Mouse (Mus musculus) adrenal gland, postnatal 36 days (tissue): ENCODE measurements around the gene Itfg1. TPM values are rescaled to one million over a fixed set of nuclear protein-coding genes. Genes with fewer than 3 reads are reported as not detected.
"Not testable (repeated sequence)": the region's sequence is repeated elsewhere in the genome, so short reads cannot be mapped to it uniquely, and the experiment has no call there.

Source experiments
- DNase-seq, 2 experiments: peaks; one replicate each; pipeline ENCODE4 v3.0.0; 2021; ENCODE audit warnings: mixed read lengths in 1 of 2
- long read RNA-seq, 2 experiments: library from polyadenylated mRNA; stranded (forward); transcript quantifications; one replicate each; pipeline ENCODE4 v2.0.0; 2021; ENCODE audit warnings: borderline sequencing depth in 2 of 2
- total RNA-seq, 2 experiments: library from RNA; stranded (reverse); gene quantifications; 2 replicates each; pipeline ENCODE4 v1.2.3; 2021

The Itfg1 gene
- total RNA-seq, result 10 to 100 TPM; 68.0 to 71.6 TPM
- long read RNA-seq, experiment 1, transcript Itfg1-201 (18 exons, 3,306 nt), result major isoform, 93 of 107 reads
- long read RNA-seq, experiment 1, partial matches to known transcripts, result 7 of 107 reads
- long read RNA-seq, experiment 1, other reads (novel, unspliced or antisense), result 7 of 107 reads
- long read RNA-seq, experiment 2, transcript Itfg1-201 (18 exons, 3,306 nt), result major isoform, 26 of 28 reads
- long read RNA-seq, experiment 2, partial matches to known transcripts, result 1 of 28 reads
- long read RNA-seq, experiment 2, other reads (novel, unspliced or antisense), result 1 of 28 reads

DNA sequence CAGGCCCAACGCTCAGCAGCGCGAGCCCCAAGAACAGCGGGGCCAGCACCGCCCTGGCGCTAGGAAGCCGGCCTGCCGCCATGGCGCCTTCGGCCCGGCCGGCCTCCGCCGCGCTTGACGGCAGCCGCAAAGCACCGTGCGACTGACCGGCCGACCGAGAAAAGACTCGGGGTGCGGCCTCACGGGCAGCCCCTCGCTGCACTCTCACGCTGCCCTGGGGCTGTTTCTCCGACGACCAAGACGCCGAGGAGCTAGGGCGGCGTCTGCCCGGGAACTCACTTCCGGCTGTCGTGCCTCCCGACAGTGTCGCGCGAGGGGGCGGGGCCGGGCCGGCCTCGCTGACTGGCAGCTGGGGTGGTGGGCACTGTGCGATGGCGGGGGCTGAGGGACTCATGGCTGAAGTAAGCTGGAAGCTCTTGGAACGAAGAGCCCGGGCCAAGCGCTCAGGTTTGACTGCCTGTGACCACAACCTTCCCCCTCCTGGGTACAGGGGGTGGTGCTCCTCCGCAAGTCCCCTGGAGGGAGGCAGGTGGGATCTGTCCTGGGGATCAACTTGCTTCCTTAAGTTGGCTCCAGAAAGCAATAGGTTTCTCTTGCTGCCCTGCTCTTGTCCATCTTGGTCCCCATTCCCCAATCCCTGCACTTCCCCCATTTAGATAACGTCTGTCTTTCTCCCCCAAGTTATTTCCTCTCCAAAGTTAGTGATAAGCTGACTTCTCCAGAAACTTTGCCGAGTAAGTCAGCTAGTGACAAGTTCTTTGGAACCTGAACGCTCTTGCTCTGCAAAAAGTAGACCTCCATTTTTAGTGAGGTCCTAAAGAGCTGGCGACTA, at the start of gene Itfg1, which contains the start of gene Phkb:
TSS of gene Itfg1 (minus strand) at position 265 of the 832 bp plus-strand sequence.
TSS of gene Phkb (plus strand) at position 303 of the 832 bp plus-strand sequence.
- DNase-seq, result peak; percentile 92 to 97

DNA sequence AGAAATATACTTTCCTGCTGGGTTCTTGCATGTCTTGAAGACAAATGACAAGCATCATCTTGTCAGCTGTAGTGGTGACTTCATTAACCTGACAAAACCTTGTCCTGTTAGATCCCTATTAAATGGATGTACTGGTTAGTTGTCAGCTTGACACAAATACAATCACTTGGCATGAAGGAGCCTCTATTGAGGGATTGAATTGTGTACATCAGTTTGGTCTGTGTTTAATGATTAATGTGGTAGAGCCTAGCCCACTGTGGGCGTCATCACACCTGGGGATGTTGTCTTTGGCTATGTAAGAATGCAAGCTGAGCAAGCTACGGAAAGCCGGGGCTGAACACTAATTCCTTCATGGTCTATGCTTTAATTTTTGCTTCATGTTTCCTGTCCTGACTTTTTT, 44.1 kb upstream of the Itfg1 start:
- no peak for DNase-seq

DNA sequence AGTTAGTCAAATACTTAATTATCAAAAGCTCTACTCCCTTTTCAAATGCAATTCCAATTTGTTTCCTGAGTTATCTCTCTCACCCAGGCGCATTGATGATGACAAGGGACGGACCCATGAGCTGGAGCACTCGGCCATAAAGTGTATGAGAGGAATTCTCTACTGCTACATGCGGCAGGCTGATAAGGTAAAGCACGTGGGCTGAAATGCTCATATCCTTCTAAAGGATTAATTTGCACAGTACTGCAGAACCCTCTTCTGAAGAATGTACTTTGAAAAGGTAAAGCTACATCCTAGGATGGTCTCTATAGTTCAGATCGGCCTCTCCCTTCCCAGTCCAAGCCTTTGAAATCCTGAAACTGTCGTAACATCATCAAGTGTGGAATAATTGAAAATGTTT, 38.9 kb upstream of the Itfg1 start:
- DNase-seq, result no peak

- DNase-seq, result no peak
Observed at GRCm38 (mm10) chr8:85877976-85878375, 37.3 kb upstream of the Itfg1 start.

GRCm38 (mm10) chr8:85871660-85872059, 30.9 kb upstream of the Itfg1 start:
- DNase-seq, result no peak

- DNase-seq, result no peak
Observed at GRCm38 (mm10) chr8:85862381-85862780, 21.7 kb upstream of the Itfg1 start.

DNA sequence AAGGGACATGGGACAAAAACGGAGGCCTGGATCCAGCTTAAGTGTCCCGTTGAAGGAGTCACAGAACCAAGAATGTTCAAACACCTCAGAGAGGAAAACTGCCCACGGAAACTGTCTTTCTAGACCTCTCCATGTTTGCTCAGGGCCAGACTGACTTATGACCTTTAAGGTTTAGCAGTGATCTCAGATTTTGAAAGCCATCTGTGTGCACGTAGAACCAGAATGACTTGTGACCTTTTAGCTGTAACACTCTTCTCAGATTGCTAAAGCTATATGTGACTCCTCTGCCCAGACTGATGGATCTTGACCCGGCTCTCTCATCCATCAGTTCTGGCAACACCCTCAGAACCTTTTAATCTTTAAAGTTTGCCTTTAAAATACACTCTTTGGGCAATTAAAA, 19.9 kb upstream of the Itfg1 start:
- DNase-seq, result no peak

GRCm38 (mm10) chr8:85857227-85857896, 16.6 kb upstream of the Itfg1 start:
- DNase-seq, result not testable (repeated sequence)

DNA sequence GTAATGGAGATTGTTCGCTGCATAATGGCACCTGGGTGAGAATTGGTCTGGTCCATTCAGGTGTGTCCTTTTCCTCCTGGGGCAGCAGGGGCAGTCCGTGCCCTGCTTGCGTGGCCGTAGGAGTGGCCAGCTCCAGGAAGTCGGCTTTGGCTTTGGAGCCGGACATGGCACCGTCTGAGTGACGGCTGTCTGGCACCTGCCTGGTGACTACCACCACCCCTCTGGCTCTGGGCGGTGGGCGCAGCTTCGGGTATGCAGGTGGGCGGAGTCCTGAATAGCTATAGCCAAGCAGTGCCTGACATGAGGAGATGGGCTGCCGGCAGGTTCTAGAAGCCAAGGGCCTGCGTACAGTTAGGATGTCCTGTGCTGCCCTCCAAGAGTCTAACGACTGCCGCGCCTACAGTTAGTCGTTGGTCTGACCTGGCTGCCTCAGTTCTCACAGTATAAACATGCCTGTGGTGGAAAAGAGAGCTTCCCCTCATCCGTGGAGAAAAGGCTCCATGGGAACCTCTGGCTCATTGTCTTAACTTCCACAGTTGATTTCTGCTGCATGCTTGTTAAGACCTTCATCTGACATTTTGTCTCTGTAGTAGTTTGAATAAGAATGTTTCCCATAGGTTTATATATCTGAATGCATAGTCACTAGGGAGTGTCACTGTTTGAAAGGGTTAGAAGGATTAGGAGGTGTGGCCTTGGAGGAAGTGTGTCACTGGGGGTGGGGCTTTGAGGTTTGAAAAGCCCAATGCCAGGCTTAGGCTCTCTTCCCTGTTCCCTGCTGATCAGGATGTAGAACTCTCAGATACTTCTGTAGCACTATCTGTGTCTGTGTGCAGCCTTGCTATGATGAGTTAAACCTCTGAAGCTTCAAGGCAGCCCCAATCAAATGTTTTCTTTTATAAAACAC, 13.8 kb upstream of the Itfg1 start:
- DNase-seq, result no peak

GRCm38 (mm10) chr8:85845887-85846286, 5.2 kb upstream of the Itfg1 start:
- DNase-seq, result no peak

DNA sequence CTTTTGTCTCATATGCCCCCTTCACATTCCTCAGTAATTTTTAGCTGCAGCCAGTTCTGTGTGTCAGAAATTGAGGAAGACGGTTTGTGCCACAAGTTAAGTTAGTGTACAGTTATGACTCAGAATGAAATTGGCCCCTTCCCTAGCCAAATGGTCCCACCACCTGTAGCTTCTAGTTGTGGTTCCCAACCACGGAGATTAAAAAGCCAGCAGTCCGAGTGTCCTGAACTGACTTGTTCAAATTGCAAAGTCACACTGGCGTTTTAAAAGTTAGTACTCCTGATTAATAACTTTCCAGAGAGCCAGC, 721 bp upstream of the Itfg1 start:
- peak in 1 of 2 experiments; percentile 15 for DNase-seq

GRCm38 (mm10) chr8:85839916-85840656, 635 bp downstream of the Itfg1 start:
- DNase-seq, result no peak

GRCm38 (mm10) chr8:85813621-85814020, 27.1 kb downstream of the Itfg1 start:
- no peak for DNase-seq

GRCm38 (mm10) chr8:85801408-85801807, 39.3 kb downstream of the Itfg1 start:
- DNase-seq, result no peak

GRCm38 (mm10) chr8:85800164-85800563, 40.6 kb downstream of the Itfg1 start:
- DNase-seq, result no peak

DNA sequence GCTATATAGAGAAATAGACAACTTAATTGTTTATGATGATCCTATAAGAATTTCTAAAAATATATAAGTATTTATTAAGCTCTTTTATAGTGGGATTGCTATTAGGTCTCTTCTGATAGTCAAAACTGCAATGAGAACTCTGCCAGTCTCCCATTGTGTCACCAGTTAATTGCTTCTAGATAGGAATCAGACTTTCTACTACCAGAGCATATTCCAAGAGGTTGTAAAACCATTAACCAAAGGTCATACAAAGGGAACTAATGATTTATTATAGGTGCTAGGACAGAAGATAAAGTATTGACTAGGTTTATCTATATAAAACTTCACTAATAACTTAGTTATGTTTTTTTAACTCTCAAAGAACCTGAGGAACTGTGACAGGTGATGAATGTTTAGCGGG, 44.3 kb downstream of the Itfg1 start:
- DNase-seq, result not testable (repeated sequence)

DNA sequence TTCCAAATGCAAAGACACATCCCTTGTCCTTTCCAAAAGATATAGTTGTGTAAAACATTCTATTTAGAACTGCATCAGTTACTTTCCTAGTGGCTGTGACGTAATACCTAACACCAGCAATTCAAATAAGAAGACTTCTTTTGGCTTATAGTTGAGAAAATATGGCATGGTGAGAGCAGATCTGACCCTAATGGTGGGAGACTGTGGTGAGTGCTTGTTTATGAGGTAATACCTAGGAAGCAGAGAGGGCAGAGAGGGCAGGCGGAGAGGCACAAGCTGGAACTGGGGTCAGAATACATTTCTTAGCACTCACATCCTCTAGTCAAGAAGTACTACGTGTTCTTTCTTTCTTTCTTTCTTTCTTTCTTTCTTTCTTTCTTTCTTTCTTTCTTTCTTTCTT, 52.4 kb downstream of the Itfg1 start:
- DNase-seq, result no peak

DNA sequence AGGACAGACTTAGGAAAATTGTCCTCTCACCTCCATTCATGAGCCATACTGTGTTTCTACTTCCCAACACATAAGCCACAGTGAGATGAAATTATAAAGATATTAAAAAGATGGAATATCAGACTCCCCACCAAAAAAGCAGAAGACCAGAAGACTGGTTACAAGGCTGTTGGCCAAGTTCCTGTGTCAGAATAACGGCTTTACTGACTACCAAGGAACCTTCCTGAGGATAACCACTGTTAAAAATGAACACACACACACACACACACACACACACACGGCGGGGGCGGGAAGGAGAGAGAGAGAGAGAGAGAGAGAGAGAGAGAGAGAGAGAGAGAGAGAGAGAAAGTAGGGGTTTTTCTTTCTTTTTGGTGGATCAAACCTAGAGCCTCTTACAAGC, 52.8 kb downstream of the Itfg1 start:
- no peak for DNase-seq

DNA sequence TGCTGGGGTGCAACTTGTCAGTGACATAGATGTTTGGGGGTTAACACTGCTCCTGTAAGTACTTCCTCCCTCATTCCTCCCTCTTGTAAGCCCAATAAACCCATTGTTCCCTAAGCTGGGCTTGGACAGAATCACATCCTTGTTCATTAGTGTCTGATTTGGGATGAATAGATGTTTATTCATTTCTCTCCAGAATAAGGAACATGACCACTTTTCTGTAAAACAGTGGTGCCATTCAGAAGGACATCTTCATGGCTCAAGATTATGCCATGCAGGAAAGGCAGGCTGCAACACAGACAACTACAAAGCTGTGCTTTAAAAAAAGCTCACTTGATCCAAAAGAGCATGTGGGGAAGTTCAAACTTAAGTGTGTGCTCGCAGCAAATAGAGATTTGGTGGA, 55.2 kb downstream of the Itfg1 start:
- DNase-seq, result no peak

- no peak for DNase-seq
Observed at GRCm38 (mm10) chr8:85783871-85784270, 56.9 kb downstream of the Itfg1 start.

GRCm38 (mm10) chr8:85780091-85780490, 60.6 kb downstream of the Itfg1 start:
- DNase-seq, result no peak
